Mouse (Mus musculus) midbrain, embryonic 16.5 days (tissue): ENCODE measurements around the gene Pdzrn3. TPM values are rescaled to one million over a fixed set of nuclear protein-coding genes. Genes with fewer than 3 reads are reported as not detected.

ENCODE experiments used
- ATAC-seq: fragments of 200-750 bp; cut with Nextera tagmentation; 2 replicates; pipeline ENCODE4 v1.8.0; 2017; ENCODE audit warnings: moderate TSS enrichment
- H3K27ac ChIP-seq: fragments of 300-500 bp; sonication (generic); 2 replicates; pipeline ENCODE4 v1.5.1; 2014; ENCODE audit warnings: mild to moderate bottlenecking, low read length, mixed read lengths
- H3K27me3 ChIP-seq: fragments of 300-500 bp; sonication (generic); 2 replicates; pipeline ENCODE4 v1.6.1; 2014; ENCODE audit warnings: low read depth, low read length, mixed read lengths; ENCODE audit not compliant: control insufficient read depth, insufficient read depth
- H3K36me3 ChIP-seq: fragments of 300-500 bp; sonication (generic); 2 replicates; pipeline ENCODE4 v1.6.1; 2014; ENCODE audit warnings: mild to moderate bottlenecking, low read length, moderate library complexity, mixed read lengths; ENCODE audit not compliant: control insufficient read depth, insufficient read depth
- H3K4me1 ChIP-seq: fragments of 300-500 bp; sonication (generic); 2 replicates; pipeline ENCODE4 v1.6.1; 2014; ENCODE audit warnings: mild to moderate bottlenecking, low read length, mixed read lengths; ENCODE audit not compliant: control insufficient read depth, insufficient read depth
- H3K4me2 ChIP-seq: fragments of 300-500 bp; sonication (generic); 2 replicates; pipeline ENCODE4 v1.6.1; 2014; ENCODE audit warnings: mild to moderate bottlenecking, low read length, mixed read lengths
- H3K4me3 ChIP-seq: fragments of 300-500 bp; sonication (generic); 2 replicates; pipeline ENCODE4 v1.5.1; 2014; ENCODE audit warnings: low read depth, mild to moderate bottlenecking, low read length, moderate library complexity, mixed read lengths
- H3K9ac ChIP-seq: fragments of 300-500 bp; sonication (generic); 2 replicates; pipeline ENCODE4 v1.6.1; 2014; ENCODE audit warnings: low read depth, low read length, mixed read lengths
- H3K9me3 ChIP-seq: fragments of 300-500 bp; sonication (generic); replicated peaks from 2 replicates; pipeline ENCODE4 v1.6.1; 2014; ENCODE audit warnings: mild to moderate bottlenecking, low read length, mixed read lengths; ENCODE audit not compliant: control insufficient read depth, poor library complexity, severe bottlenecking
- WGBS: fragments of 180-500 bp; shearing (Covaris S2); extraction: QIAGEN DNeasy Blood & Tissue Kit; methylation state at CpG from one replicate; pipeline ENCODE4 v1.1.7; 2014; 5-methylcytosine and 5-hydroxymethylcytosine counted together
- polyA plus RNA-seq: library from polyadenylated mRNA; unstranded; fragments of >200 nt; fragmentation: Nextera tagmentation; extraction: Ambion mirVana; gene quantifications from 2 replicates; pipeline ENCODE4 v1.2.1, GENCODE M21; 2015

The Pdzrn3 gene
- polyA plus RNA-seq, 1 experiment from 2014 or later, result 20.3 TPM

DNA sequence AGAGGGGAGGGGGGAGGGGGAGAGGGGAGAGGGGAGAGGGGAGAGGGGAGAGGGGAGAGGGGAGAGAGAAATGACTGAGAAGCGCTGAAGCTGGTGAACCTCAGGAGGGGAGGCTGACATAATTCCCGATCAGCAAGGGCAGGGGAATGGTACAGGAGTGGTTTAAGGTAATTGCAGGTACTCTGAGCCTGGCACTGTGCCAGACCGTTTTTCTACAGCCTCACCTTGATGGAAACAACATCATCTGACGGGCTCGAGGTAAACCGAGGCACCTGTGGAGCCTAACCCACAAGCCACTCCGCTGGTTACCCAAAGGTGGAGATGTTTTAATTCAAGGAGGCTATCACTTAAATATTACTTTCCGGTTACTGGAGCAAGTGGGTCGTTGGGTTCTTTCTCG lies 1.6 kb downstream of the Pdzrn3 start:
- H3K36me3 ChIP-seq, result no peaks in the 10 kb centered on the region
- no peak overlapping the region for H3K9ac ChIP-seq
- H3K4me1 ChIP-seq, result peaks cover 17% of the 10 kb centered on the region
- H3K9me3 ChIP-seq, result no peaks in the 10 kb centered on the region
- no peak overlapping the region for H3K27ac ChIP-seq
- no peak overlapping the region; the same call in 1 of the 2 replicates for H3K4me2 ChIP-seq
- WGBS, result 44% methylated on average over 10 of the region's 10 CpGs
- no peak overlapping the region for H3K4me3 ChIP-seq
- peaks cover 20% of the 10 kb centered on the region for H3K27me3 ChIP-seq
- no peak for ATAC-seq

DNA sequence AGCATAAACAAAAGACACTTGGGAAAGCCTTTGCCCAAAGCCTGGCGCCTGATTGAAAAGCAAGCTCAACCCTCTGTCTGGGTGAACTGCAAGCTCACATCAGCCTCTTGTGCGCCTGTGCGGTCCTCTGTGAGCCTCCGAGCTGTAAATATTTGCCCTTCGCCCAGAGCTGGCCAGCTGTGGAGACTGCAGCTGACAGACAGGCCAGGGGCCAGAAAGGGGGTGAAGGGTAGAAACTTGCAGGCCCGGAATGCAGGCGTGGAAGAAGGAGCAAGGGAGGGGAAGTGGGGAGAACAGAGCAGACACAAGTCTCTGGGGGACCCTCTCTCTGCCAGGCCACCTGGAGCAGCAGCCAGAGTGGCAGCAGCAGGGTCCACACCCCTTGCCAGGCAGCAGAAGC lies 3.0 kb downstream of the Pdzrn3 start:
- Histone ChIP-seq H3K27ac (no peak overlapping the region), H3K4me2 (peak overlapping the region; percentile 33), H3K36me3 (no peaks in the 10 kb centered on the region), H3K9me3 (no peaks in the 10 kb centered on the region), H3K9ac (no peak overlapping the region), H3K27me3 (peaks cover 10% of the 10 kb centered on the region), H3K4me3 (no peak overlapping the region), H3K4me1 (peaks cover 17% of the 10 kb centered on the region)
- WGBS, result 5% methylated on average over 7 of the region's 7 CpGs
- no peak for ATAC-seq

DNA sequence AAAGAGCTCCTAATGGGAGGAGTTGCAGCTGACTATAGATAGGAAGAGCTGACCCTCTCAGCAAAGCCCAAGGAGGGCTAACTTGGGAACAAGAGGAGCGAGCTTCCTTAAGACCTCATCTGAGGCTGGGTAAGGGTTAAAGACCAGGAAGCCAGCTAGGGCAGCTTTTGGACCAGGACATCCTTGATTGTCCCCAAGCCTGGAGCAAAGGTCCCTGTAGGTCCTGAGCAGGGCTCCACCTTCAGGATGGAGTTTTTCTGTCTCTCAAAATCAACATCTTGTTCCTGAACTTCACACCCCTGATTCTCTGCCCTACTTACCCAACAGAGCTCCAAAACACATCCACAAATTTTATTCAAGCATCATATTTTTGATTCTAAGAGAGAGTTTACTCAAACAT lies 3.5 kb downstream of the Pdzrn3 start:
- Histone ChIP-seq H3K27me3 (peaks cover 7% of the 10 kb centered on the region), H3K36me3 (no peaks in the 10 kb centered on the region), H3K4me3 (no peak overlapping the region), H3K9ac (no peak overlapping the region), H3K4me2 (no peak overlapping the region), H3K27ac (no peak overlapping the region), H3K4me1 (peaks cover 17% of the 10 kb centered on the region), H3K9me3 (no peaks in the 10 kb centered on the region)
- ATAC-seq, result no peak
- 69% methylated on average over 1 of the region's 1 CpGs for WGBS

DNA sequence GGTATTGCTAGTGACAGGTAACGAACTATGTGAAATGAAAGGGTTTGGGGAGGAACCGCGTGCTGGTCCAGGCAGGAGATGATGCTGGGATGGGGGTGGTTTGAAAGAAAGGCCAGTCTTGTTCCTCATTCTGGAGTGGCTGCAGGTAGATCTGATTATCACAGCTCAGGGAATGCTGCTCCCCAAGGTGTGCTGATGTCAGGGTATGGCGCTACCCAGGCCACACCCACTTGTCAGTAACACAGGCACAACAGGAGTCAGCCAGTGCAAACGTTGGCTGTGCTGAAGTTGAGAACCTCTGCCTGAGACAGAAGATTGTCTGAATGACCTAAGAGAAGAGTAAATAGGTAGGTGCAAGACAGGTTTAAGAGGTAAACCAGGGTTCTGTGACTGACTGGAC lies 4.7 kb downstream of the Pdzrn3 start:
- Histone ChIP-seq H3K9me3 (no peaks in the 10 kb centered on the region), H3K4me3 (no peak overlapping the region)
- 82% methylated on average over 5 of the region's 5 CpGs for WGBS

DNA sequence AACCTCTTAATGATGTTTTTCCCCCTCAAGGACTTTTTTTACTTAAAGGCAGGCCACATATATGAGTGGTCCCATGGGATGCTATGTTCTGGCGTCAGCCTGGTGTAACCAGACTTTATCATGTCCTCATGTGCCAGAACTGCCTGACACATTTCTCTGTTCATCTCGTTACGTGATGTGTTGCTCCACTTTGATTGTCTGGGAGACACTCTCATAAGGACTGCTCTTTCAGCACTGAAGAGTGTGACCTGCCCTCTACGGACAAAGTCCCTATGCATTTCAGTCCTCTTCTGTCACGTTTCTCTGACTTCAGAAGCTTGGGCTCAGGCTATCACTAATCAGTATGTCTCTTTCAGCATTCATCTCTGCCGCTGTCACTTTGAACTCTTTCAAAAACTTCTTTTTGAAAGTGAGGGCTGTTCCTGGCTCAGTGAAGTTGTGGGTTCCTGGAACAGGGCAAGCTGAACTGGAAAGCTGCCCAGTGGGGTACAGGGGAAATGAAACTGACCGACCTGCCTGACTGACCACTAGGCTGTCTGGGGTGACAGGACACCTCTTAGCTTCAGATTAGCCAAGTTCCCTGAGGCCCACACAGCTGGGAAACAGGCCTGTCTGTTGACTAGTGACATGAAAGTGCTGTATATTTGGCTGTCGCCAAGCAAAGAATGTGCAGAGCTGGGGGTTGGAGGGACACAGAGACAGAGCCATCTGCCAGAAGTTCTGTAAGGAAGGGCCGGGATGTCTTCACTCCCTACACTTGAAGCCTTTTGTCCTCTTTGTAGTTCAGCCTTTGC lies 10.7 kb downstream of the Pdzrn3 start:
- H3K4me3 ChIP-seq, result no peak overlapping the region
- no peak overlapping the region for H3K9ac ChIP-seq
- H3K4me2 ChIP-seq, result no peak overlapping the region
- ATAC-seq, result peak; percentile 51; the same call in 1 of the 2 replicates
- H3K4me1 ChIP-seq, result no peaks in the 10 kb centered on the region
- H3K36me3 ChIP-seq, result no peaks in the 10 kb centered on the region
- no peak overlapping the region for H3K27ac ChIP-seq
- H3K9me3 ChIP-seq, result no peaks in the 10 kb centered on the region
- WGBS, result 28% methylated on average over 9 of the region's 9 CpGs
- H3K27me3 ChIP-seq, result no peaks in the 10 kb centered on the region

More for the DNA sequence above, 4.7 kb downstream of the Pdzrn3 start:
- ATAC-seq, result no peak
- no peak overlapping the region for H3K9ac ChIP-seq
- no peak overlapping the region for H3K27ac ChIP-seq
- peaks cover 12% of the 10 kb centered on the region for H3K4me1 ChIP-seq
- no peak overlapping the region for H3K4me2 ChIP-seq
- no peaks in the 10 kb centered on the region for H3K36me3 ChIP-seq
- peaks cover 4% of the 10 kb centered on the region for H3K27me3 ChIP-seq

DNA sequence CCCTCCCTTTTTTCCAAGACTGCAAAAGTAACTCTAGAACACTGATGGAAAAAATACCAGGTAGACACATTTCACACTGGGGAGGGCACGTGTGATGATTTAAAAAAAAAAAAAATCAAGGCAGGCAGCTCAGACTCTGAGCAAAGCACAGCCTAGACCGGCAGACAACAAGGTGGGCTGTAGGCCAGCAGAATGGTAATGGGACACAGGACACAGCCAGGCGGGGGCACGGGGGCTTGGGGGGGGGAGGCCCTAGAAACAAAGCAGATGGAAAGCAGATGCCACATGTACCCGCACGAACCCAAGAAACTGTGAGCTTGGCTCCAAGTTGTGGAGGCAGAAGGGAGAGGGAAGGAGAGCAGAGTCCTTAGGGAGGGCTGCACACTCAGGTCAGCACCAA lies 11.9 kb downstream of the Pdzrn3 start:
- no peak for ATAC-seq
- no peak overlapping the region for H3K27ac ChIP-seq
- 73% methylated on average over 6 of the region's 6 CpGs for WGBS

DNA sequence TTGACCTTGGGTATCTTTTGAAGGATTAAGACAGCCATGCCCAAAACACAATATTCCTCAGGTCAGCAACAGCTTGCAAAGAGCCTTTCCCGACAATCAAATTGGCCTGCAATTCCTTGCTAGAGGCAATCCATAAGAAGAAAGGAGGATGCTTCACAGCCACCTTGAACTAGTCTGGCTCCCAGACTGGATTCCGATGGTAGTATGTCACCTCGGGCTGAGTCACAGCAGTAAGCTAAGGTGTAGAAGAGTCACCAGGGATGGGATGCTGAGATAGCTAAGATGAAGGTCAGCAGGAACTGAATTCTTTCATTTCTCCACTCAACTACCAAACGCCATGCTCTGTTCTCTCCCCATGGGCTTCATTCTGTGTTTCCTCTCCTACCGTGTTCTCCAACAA lies 13.8 kb downstream of the Pdzrn3 start:
- 85% methylated on average over 5 of the region's 5 CpGs for WGBS
- Histone ChIP-seq H3K27me3 (no peaks in the 10 kb centered on the region), H3K36me3 (no peaks in the 10 kb centered on the region), H3K4me1 (no peaks in the 10 kb centered on the region), H3K9me3 (no peaks in the 10 kb centered on the region), H3K4me3 (no peak overlapping the region), H3K4me2 (no peak overlapping the region), H3K27ac (no peak overlapping the region), H3K9ac (no peak overlapping the region)
- ATAC-seq, result no peak

More for the DNA sequence above, 11.9 kb downstream of the Pdzrn3 start:
- no peak overlapping the region for H3K4me3 ChIP-seq
- H3K36me3 ChIP-seq, result no peaks in the 10 kb centered on the region
- no peak overlapping the region for H3K4me2 ChIP-seq
- no peak overlapping the region for H3K9ac ChIP-seq
- no peaks in the 10 kb centered on the region for H3K27me3 ChIP-seq
- no peaks in the 10 kb centered on the region for H3K9me3 ChIP-seq
- no peaks in the 10 kb centered on the region for H3K4me1 ChIP-seq

DNA sequence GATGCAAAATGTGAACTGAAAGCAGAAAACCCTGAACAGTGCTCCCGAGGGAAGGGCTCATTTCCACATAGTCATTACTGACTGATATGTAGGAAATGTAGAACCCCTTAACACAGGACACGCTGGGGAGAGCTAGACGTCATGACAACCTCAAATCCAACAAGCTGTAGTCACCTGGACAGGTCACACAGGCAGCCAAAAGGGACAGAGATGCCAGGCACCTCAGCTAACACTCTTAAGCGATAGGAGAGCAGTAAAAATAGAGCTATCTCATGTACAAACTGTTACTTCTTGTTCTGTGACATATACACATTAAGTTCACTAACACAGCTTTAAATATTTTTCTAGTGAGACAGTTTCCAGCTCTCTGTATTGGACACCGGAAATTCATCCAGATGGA lies 15.0 kb downstream of the Pdzrn3 start:
- Histone ChIP-seq H3K9ac (no peak overlapping the region), H3K4me3 (no peak overlapping the region)
- WGBS, result 85% methylated on average over 5 of the region's 5 CpGs

DNA sequence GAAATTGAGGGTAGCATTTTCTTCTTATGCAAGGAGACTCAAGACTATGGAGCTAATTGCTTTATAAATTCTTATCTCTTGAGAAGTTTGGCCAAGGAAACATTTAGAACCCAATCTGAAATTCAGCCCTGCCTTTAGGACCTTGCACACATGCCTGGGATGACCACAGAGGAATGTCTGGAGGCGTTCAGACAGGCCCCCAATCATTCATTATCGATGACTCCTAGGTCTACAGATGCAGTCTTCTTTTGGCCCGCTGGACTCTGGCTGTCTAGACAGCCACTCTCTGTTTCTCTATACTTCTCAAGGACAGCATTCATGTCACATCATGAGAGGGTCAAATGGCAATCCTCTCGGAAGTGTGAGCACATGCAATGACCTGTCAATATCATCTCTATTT lies 15.4 kb downstream of the Pdzrn3 start:
- no peak overlapping the region for H3K4me2 ChIP-seq
- H3K27me3 ChIP-seq, result no peaks in the 10 kb centered on the region
- H3K9ac ChIP-seq, result no peak overlapping the region
- no peak overlapping the region for H3K4me3 ChIP-seq
- no peaks in the 10 kb centered on the region for H3K4me1 ChIP-seq
- no peaks in the 10 kb centered on the region for H3K9me3 ChIP-seq
- 79% methylated on average over 4 of the region's 4 CpGs for WGBS
- no peak overlapping the region for H3K27ac ChIP-seq
- no peaks in the 10 kb centered on the region for H3K36me3 ChIP-seq
- no peak for ATAC-seq

More for the DNA sequence above, 15.0 kb downstream of the Pdzrn3 start:
- H3K27ac ChIP-seq, result no peak overlapping the region
- ATAC-seq, result no peak
- H3K4me1 ChIP-seq, result no peaks in the 10 kb centered on the region
- no peaks in the 10 kb centered on the region for H3K36me3 ChIP-seq
- H3K9me3 ChIP-seq, result no peaks in the 10 kb centered on the region
- no peaks in the 10 kb centered on the region for H3K27me3 ChIP-seq
- H3K4me2 ChIP-seq, result no peak overlapping the region
